Mouse (Mus musculus) cerebellum, postnatal 10 days (tissue): Measurements from ENCODE around the gene Olfr855.

Source experiments
- DNase-seq, 2 experiments: peaks; one replicate each; pipeline ENCODE4 v3.0.0; 2021; ENCODE audit warnings: mixed read lengths in 2 of 2

Gene Olfr855

DNA sequence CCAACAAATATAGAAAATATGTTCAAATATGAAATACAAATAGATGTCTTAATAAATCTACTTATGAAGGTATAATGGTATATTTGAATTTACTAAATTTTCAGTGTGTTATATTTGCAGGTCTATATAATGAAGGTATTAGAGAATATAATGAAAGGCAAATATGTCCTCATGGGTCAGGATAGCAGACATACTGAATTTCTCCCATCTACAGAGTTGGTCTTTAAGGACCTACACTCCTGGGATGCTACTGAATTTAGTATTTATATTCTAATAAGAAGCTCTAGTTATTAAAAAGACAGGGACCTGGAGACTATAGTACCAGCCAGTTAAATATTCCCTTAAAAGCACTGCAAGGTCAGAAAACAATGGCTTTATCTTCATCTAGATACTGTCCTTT lies at the start of gene Olfr855:
Olfr855 (plus strand) TSS at position 301 of the 400 bp plus-strand sequence.
- DNase-seq = no peak

GRCm38 (mm10) chr9:19540976-19541375 lies 41.4 kb upstream of the Olfr855 start, which contains the start of gene Olfr853:
Gene Olfr853, minus strand, starts transcription at chr9:19541076.
- DNase-seq = no peak

DNA sequence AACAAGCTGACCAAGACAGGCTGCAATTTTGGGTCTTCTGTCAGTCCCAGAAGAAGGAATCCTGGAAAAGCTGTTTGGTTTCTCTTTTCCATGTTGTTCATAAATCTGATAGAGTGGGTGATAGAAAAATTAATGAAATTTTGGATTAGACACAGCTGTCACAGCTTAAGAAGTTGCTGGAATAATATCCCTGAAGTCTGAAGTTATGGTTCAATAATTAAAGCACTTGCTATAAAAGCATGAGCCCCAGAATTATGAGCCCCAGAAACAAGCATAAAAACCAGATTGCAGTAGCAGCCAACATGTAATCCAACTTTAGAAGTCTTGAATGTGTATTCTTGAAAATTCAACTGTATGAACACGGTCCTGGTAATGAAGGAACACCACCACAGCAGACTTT lies 15.1 kb upstream of the Olfr855 start, which contains the start of gene Olfr854:
Olfr854 (minus strand) TSS at position 101 of the 400 bp plus-strand sequence.
- DNase-seq = no peak

DNA sequence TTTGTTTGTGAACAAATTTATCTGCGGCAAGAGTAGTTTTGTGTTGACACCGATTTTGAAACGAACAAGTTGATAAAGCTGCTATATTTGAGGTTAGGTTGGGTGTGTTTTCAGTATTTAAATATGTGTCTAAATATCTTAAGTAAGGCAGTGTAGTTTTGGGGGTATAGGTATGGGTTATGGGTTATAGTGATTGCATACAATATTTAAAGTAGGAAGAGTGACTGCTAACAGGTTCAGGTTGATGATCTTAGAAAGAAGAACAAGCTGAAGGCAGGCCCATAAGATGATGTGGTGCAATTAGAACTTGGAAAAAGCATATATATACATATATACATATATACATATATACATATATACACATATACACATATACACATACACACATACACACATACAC lies 38.9 kb downstream of the Olfr855 start:
- DNase-seq = peak in 1 of 2 experiments; percentile 12

DNA sequence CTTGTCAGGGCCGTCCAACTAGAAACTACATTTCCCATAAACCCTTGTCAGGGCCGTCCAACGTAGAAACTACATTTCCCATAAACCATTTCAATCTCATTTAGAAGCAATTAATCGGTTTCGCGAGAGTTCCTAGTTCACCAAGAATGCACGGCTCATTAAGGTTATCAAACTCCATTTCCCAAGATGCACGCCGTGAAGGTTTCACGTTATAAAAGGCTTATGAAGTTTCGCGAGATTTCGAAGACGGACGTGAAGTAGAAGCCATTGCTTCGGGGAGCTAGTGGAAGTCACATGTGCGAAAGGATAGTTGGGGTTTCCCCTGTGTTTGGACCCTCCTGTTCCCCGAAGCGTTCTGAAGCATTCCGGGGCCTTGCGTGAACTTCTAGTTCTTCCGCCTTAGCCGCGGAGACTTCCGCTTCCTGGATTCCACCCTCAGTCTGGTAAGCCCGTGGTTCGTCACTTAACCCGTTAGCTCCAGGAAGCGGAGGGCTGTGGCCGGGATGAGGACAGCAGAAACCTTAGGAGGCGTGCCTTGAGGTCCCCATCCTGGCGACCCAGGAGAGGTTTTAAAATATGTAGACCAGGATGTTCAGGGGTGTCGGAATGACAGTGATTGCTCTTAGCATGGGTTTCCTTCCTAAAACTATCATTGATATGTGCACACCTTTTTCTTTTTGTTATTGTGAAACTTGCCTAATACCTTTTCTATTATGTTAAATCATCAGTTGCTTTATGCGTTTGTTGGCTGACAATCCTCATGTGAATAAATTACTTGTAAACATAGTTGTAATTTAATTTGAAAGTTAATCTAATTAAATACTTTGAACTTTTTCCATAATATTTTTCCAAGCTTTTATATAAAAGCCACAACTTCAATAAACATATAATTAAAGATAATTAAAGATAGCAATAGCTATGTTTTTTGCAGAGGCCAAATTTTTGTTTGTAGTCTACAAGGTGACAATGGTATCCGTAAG lies 39.7 kb downstream of the Olfr855 start, which contains the start of gene Zfp317:
Zfp317 (plus strand) TSS at position 260 of the 980 bp plus-strand sequence.
- DNase-seq = peak; percentile 87 to 89

DNA sequence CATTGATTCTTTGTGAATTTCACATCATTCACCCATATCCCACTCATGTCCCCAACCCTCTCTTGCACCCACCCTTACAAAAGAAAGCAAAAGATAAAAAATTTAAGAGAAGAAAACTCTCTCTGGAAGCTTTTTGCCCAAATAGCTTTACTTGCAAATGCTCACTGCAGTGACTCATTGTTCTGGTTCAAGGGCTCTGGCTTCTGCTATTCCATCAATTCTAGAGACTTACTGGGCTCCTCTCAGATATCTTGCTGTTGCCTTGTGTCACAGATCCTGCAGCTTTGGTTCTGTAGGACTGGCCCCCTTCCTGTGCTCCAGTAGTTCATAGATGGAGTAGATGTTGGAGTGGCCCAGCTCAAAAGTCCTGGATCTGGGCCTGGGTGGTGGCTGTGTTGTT lies 47.2 kb downstream of the Olfr855 start:
- DNase-seq = no peak
